Mouse (Mus musculus) liver, embryonic 14.5 days (tissue): ENCODE data around the gene Stra8. TPM values are rescaled to one million over a fixed set of nuclear protein-coding genes. Genes with fewer than 3 reads are reported as not detected.

Source experiments
- ATAC-seq: fragments of 200-750 bp; cut with Nextera tagmentation; 2 replicates; pipeline ENCODE4 v1.8.0; 2017; ENCODE audit warnings: moderate number of reproducible peaks, mild to moderate bottlenecking, moderate library complexity; ENCODE audit not compliant: insufficient read depth
- DNase-seq, 3 experiments: peaks; one replicate each; pipeline ENCODE4 v3.0.0-alpha.2; 2012 to 2013; ENCODE audit warnings: low read depth in 3 of 3, low spot score in 3 of 3
- H3K27ac ChIP-seq: fragments of 300-500 bp; sonication (generic); 2 replicates; pipeline ENCODE4 v1.5.1; 2014; ENCODE audit warnings: moderate library complexity, mild to moderate bottlenecking, control low read depth, inconsistent platforms
- H3K27me3 ChIP-seq: fragments of 300-500 bp; sonication (generic); 2 replicates; pipeline ENCODE4 v1.6.1; 2014; ENCODE audit warnings: mild to moderate bottlenecking, low read length, moderate library complexity; ENCODE audit not compliant: control insufficient read depth, insufficient read depth
- H3K36me3 ChIP-seq: fragments of 300-500 bp; sonication (generic); replicated peaks from 2 replicates; pipeline ENCODE4 v1.6.1; 2014; ENCODE audit warnings: low read depth; ENCODE audit not compliant: control insufficient read depth, insufficient read depth
- H3K4me1 ChIP-seq, 2 experiments: fragments of 200-500 bp in 1 of 2; fragments of 300-500 bp in 1 of 2; sonication (generic) in 1 of 2; replicated peaks; 2 replicates each; pipeline ENCODE4 v1.6.1; 2012 to 2014; ENCODE audit warnings: antibody characterized with exemption in 1 of 2, inconsistent platforms in 1 of 2, low read length in 1 of 2; ENCODE audit not compliant: control insufficient read depth in 2 of 2, insufficient read depth in 2 of 2
- H3K4me2 ChIP-seq: fragments of 300-500 bp; sonication (generic); 2 replicates; pipeline ENCODE4 v1.6.1; 2014; ENCODE audit warnings: low read depth, mild to moderate bottlenecking, control low read depth, moderate library complexity
- H3K4me3 ChIP-seq, 2 experiments: fragments of 200-500 bp in 1 of 2; fragments of 300-500 bp in 1 of 2; sonication (generic) in 1 of 2; 2 replicates each; pipeline ENCODE4 v1.5.1; 2012 to 2014; ENCODE audit warnings: low read depth in 2 of 2, low read length in 2 of 2, mild to moderate bottlenecking in 2 of 2, control low read depth in 1 of 2, inconsistent platforms in 1 of 2, moderate library complexity in 1 of 2; ENCODE audit not compliant: insufficient read depth in 1 of 2
- H3K9ac ChIP-seq: fragments of 300-500 bp; sonication (generic); replicated peaks from 2 replicates; pipeline ENCODE4 v1.6.1; 2014; ENCODE audit warnings: mild to moderate bottlenecking, control low read depth, moderate library complexity
- H3K9me3 ChIP-seq: fragments of 300-500 bp; sonication (generic); 2 replicates; pipeline ENCODE4 v1.6.1; 2016; ENCODE audit warnings: low read length, mixed read lengths; ENCODE audit not compliant: control insufficient read depth
- CTCF ChIP-seq: IDR thresholded peaks from 2 replicates; pipeline ENCODE4 v1.5.1; 2016; ENCODE audit warnings: antibody characterized with exemption, low read depth, control low read depth
- EP300 ChIP-seq: IDR thresholded peaks from 2 replicates; pipeline ENCODE4 v1.6.1; 2016; ENCODE audit warnings: antibody characterized with exemption, low read depth
- WGBS: fragments of 180-500 bp; shearing (Covaris S2); extraction: QIAGEN DNeasy Blood & Tissue Kit; methylation state at CpG from one replicate; pipeline ENCODE4 v1.1.7; 2014; ENCODE audit not compliant: insufficient replicate concordance; 5-methylcytosine and 5-hydroxymethylcytosine counted together
- polyA plus RNA-seq, 2 experiments: library from polyadenylated mRNA; depleted of rRNA in 1 of 2; stranded (reverse) in 1 of 2; unstranded in 1 of 2; fragments of >200 nt; fragmentation: Nextera tagmentation in 1 of 2; extraction: Ambion mirVana in 1 of 2; gene quantifications; 2 replicates each; pipeline versions ENCODE4 v1.2.1 to v1.2.3; 2012 to 2014

The Stra8 gene
- polyA plus RNA-seq, 2 experiments: not detected

- Histone ChIP-seq H3K4me3 (no peak overlapping the region), H3K9me3 (no peaks in the 10 kb centered on the region), H3K4me1 (peaks cover 19 to 27% of the 10 kb centered on the region in 2 experiments), H3K4me2 (no peak overlapping the region), H3K27me3 (no peaks in the 10 kb centered on the region), H3K36me3 (peaks cover 82% of the 10 kb centered on the region), H3K9ac (no peak overlapping the region), H3K27ac (no peak overlapping the region)
- ATAC-seq (no peak), DNase-seq (no peak)
- TF ChIP-seq CTCF (no peak), EP300 (no peak)
- 81% methylated on average over 7 of the region's 7 CpGs for WGBS
Measured at GRCm38 (mm10) chr6:34902578-34902977, 17.4 kb upstream of the Stra8 start.

GRCm38 (mm10) chr6:34903441-34903840 lies 16.5 kb upstream of the Stra8 start:
- Histone ChIP-seq H3K36me3 (peaks cover 84% of the 10 kb centered on the region), H3K27me3 (no peaks in the 10 kb centered on the region), H3K4me2 (no peak overlapping the region), H3K9me3 (no peaks in the 10 kb centered on the region), H3K4me3 (no peak overlapping the region), H3K4me1 (peaks cover 27 to 34% of the 10 kb centered on the region in 2 experiments), H3K27ac (no peak overlapping the region; the same call in 1 of the 2 replicates), H3K9ac (no peak overlapping the region)
- no peak for TF ChIP-seq CTCF
- no peak for TF ChIP-seq EP300
- DNase-seq (no peak), ATAC-seq (no peak)
- WGBS: 61% methylated on average over 5 of the region's 5 CpGs

- Histone ChIP-seq H3K4me3 (no peak overlapping the region), H3K27me3 (no peaks in the 10 kb centered on the region), H3K27ac (no peak overlapping the region; the same call in 1 of the 2 replicates), H3K9me3 (no peaks in the 10 kb centered on the region), H3K4me1 (peaks cover 31 to 38% of the 10 kb centered on the region in 2 experiments), H3K9ac (no peak overlapping the region; the same call in 1 of the 2 replicates), H3K36me3 (peaks cover 88% of the 10 kb centered on the region), H3K4me2 (no peak overlapping the region)
- ATAC-seq (no peak), DNase-seq (no peak)
- TF ChIP-seq CTCF (no peak), EP300 (no peak)
- WGBS: 84% methylated on average over 10 of the region's 10 CpGs
Measured at GRCm38 (mm10) chr6:34903851-34904250, 16.1 kb upstream of the Stra8 start.

- no peaks in the 10 kb centered on the region for H3K27me3 ChIP-seq
- H3K4me3 ChIP-seq: no peak overlapping the region
- 82% methylated on average over 6 of the region's 6 CpGs for WGBS
- peaks cover 36 to 37% of the 10 kb centered on the region in 2 experiments for H3K4me1 ChIP-seq
- ATAC-seq: no peak
- H3K9me3 ChIP-seq: no peaks in the 10 kb centered on the region
- no peak overlapping the region for H3K4me2 ChIP-seq
- TF ChIP-seq CTCF (no peak), EP300 (no peak)
- DNase-seq: no peak
- no peak overlapping the region for H3K9ac ChIP-seq
- no peak overlapping the region for H3K27ac ChIP-seq
- peaks cover 90% of the 10 kb centered on the region for H3K36me3 ChIP-seq
Measured at GRCm38 (mm10) chr6:34904361-34904760, 15.6 kb upstream of the Stra8 start.

GRCm38 (mm10) chr6:34906125-34906524 lies 13.8 kb upstream of the Stra8 start:
- TF ChIP-seq CTCF: peak; percentile 52
- TF ChIP-seq EP300: no peak
- H3K9ac ChIP-seq: no peak overlapping the region
- no peak overlapping the region for H3K4me3 ChIP-seq
- no peaks in the 10 kb centered on the region for H3K9me3 ChIP-seq
- no peaks in the 10 kb centered on the region for H3K27me3 ChIP-seq
- ATAC-seq (no peak), DNase-seq (no peak)
- H3K4me2 ChIP-seq: peak overlapping the region; percentile 87
- peaks cover 44 to 45% of the 10 kb centered on the region in 2 experiments for H3K4me1 ChIP-seq
- 67% methylated on average over 2 of the region's 2 CpGs for WGBS
- peak overlapping the region; percentile 98 for H3K27ac ChIP-seq
- H3K36me3 ChIP-seq: peaks cover 77% of the 10 kb centered on the region
